Mouse (Mus musculus) midbrain, embryonic 14.5 days (tissue): ENCODE data around the gene Cdc37. TPM values are rescaled to one million over a fixed set of nuclear protein-coding genes. Genes with fewer than 3 reads are reported as not detected.

Experiments
- ATAC-seq: fragments of 200-750 bp; cut with Nextera tagmentation; 2 replicates; pipeline ENCODE4 v1.8.0; 2017; ENCODE audit warnings: moderate number of reproducible peaks, moderate library complexity; ENCODE audit not compliant: low FRiP score, low TSS enrichment
- DNase-seq: peaks from one replicate; pipeline ENCODE4 v3.0.0-alpha.2; 2015
- H3K27ac ChIP-seq: fragments of 300-500 bp; sonication (generic); replicated peaks from 2 replicates; pipeline ENCODE4 v1.5.1; 2014; ENCODE audit warnings: mild to moderate bottlenecking, low read depth, low read length, moderate library complexity
- H3K27me3 ChIP-seq: fragments of 300-500 bp; sonication (generic); 2 replicates; pipeline ENCODE4 v1.6.1; 2014; ENCODE audit warnings: low read length, control low read depth, mixed read lengths; ENCODE audit not compliant: control insufficient read depth, insufficient read depth
- H3K36me3 ChIP-seq: fragments of 300-500 bp; sonication (generic); 2 replicates; pipeline ENCODE4 v1.6.1; 2014; ENCODE audit warnings: low read length, control low read depth; ENCODE audit not compliant: control insufficient read depth, insufficient read depth
- H3K4me1 ChIP-seq: fragments of 300-500 bp; sonication (generic); 2 replicates; pipeline ENCODE4 v1.6.1; 2014; ENCODE audit warnings: mild to moderate bottlenecking, antibody characterized with exemption, low read length, control low read depth; ENCODE audit not compliant: control insufficient read depth, insufficient read depth
- H3K4me2 ChIP-seq: fragments of 300-500 bp; sonication (generic); 2 replicates; pipeline ENCODE4 v1.6.1; 2014; ENCODE audit warnings: mild to moderate bottlenecking, low read length, moderate library complexity
- H3K4me3 ChIP-seq: fragments of 300-500 bp; sonication (generic); replicated peaks from 2 replicates; pipeline ENCODE4 v1.5.1; 2014; ENCODE audit warnings: low read depth, low read length
- H3K9ac ChIP-seq: fragments of 300-500 bp; sonication (generic); replicated peaks from 2 replicates; pipeline ENCODE4 v1.6.1; 2014; ENCODE audit warnings: mild to moderate bottlenecking, low read length, moderate library complexity
- H3K9me3 ChIP-seq: fragments of 300-500 bp; sonication (generic); 2 replicates; pipeline ENCODE4 v1.6.1; 2016; ENCODE audit warnings: low read length, control low read depth, mixed read lengths; ENCODE audit not compliant: control insufficient read depth
- WGBS: fragments of 180-500 bp; shearing (Covaris S2); extraction: QIAGEN DNeasy Blood & Tissue Kit; methylation state at CpG from one replicate; pipeline ENCODE4 v1.1.7; 2014; 5-methylcytosine and 5-hydroxymethylcytosine counted together
- polyA plus RNA-seq: library from polyadenylated mRNA; unstranded; fragments of >200 nt; fragmentation: Nextera tagmentation; extraction: Ambion mirVana; gene quantifications from 2 replicates; pipeline ENCODE4 v1.2.1, GENCODE M21; 2014

Gene Cdc37
- polyA plus RNA-seq, 1 experiment from 2014 or later: 223 TPM

DNA sequence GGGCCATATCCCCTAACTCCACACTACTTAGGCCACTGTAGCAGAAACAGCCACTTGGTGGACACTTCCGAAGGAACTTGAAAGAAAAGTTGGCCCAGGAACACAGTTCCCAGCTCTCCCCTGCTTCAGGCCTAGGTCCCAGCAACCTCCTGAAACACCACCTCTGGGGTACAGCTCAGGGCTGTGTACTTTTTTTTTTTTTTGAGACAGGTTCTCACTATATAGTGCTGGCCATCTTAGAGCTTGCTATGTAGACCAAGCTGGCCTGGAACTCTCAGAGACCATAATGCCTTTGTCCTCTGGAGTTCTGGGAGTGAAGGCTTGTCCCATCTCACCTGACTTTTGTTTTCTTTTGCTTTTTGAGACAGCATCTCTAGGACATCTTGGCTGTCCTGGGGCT, 19.4 kb upstream of the Cdc37 start:
- H3K4me3 ChIP-seq: no peak overlapping the region
- no peak for ATAC-seq
- H3K36me3 ChIP-seq: no peaks in the 10 kb centered on the region
- no peak for DNase-seq
- no peak overlapping the region for H3K9ac ChIP-seq
- H3K9me3 ChIP-seq: no peaks in the 10 kb centered on the region
- H3K4me2 ChIP-seq: no peak overlapping the region
- no peak overlapping the region for H3K27ac ChIP-seq
- 62% methylated on average over 1 of the region's 1 CpGs for WGBS
- peaks cover 32% of the 10 kb centered on the region for H3K27me3 ChIP-seq
- H3K4me1 ChIP-seq: no peaks in the 10 kb centered on the region; the same call in 1 of the 2 replicates

GRCm38 (mm10) chr9:21168161-21169123, 18.7 kb upstream of the Cdc37 start:
- Histone ChIP-seq H3K9me3 (no peaks in the 10 kb centered on the region), H3K4me1 (no peaks in the 10 kb centered on the region; the same call in 1 of the 2 replicates), H3K4me3 (no peak overlapping the region), H3K27me3 (peaks cover 39% of the 10 kb centered on the region), H3K27ac (0 out of 2 replicates have a peak overlapping the region, but pooled peaks have one; percentile 13), H3K4me2 (peak overlapping the region; percentile 22), H3K36me3 (no peaks in the 10 kb centered on the region), H3K9ac (no peak overlapping the region)
- WGBS: 14% methylated on average over 30 of the region's 30 CpGs
- ATAC-seq (no peak), DNase-seq (peak; percentile 82)

DNA sequence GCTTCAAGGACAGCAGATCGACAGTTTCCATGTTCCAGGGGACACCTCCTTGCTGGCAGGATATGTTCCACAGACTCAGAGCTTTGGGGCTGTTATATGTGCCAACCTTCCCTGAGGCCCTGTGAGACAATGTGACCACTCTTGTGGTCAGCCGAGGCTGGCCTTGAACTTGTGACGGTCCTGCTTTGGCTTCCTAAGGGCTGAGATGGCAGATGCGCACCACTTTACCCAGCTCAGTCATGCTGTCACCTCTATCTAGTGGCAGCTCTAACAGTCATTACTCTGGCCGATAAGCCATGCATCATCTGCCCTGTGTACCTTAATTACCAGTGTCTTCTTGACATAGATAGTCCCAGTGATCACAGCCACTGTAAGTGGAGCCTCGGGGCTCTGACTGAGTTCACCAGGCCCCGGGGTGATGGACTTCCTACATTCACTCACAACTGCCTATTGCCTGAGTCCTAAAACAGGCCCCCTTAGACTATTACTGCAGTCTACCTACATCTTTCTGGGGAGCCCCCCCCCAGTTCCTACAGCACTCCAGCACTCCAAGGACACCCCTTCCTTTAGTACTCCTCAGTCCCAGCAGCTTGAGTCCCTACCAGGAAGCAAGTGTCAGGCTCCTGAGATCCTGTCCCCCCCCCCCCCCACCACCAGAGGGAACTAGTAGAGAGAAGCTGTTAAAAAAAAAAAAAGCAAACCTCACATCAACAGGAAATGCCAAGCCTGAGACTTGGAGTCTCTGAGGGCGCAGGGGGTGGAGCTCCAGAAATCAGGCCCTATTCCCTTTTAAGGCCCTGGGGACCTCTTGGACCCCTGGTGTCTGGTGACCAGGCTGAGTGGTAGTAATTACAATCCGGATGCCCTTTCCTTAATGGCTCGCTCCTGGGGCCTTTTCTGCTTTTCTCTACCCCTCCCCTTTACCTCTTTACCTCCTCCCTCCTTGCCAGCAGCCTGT, 17.6 kb upstream of the Cdc37 start:
- Histone ChIP-seq H3K27ac (no peak overlapping the region), H3K27me3 (peaks cover 45% of the 10 kb centered on the region), H3K9ac (no peak overlapping the region), H3K9me3 (no peaks in the 10 kb centered on the region), H3K4me1 (no peaks in the 10 kb centered on the region; the same call in 1 of the 2 replicates), H3K4me3 (no peak overlapping the region), H3K4me2 (peak overlapping the region; percentile 22), H3K36me3 (no peaks in the 10 kb centered on the region)
- 66% methylated on average over 10 of the region's 10 CpGs for WGBS
- DNase-seq (no peak), ATAC-seq (no peak)

DNA sequence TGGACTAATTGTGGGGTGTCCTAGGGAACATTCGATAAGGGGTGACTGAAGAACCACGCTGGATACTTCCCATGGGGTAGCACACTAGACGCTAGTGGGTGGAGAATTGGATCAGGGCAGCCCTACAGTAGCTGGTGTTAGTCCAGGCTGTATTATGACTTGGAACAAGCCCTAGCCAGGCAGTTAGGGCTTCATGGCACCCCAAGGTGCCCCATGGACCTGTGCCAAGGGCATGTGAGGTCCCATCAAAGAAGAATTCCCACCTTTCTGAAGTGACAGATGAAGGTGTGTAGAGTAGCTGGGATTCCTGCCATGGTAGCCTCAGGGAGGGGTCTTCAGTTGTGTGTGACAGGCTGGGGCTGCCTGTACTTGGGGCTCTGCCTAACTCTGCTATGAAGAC, 16.7 kb upstream of the Cdc37 start:
- no peaks in the 10 kb centered on the region for H3K36me3 ChIP-seq
- WGBS: 39% methylated on average over 3 of the region's 3 CpGs
- no peaks in the 10 kb centered on the region; the same call in 1 of the 2 replicates for H3K4me1 ChIP-seq
- peak overlapping the region; percentile 39 for H3K4me3 ChIP-seq
- peak overlapping the region; percentile 63 for H3K4me2 ChIP-seq
- no peak overlapping the region; the same call in 1 of the 2 replicates for H3K9ac ChIP-seq
- H3K9me3 ChIP-seq: no peaks in the 10 kb centered on the region
- no peak overlapping the region for H3K27ac ChIP-seq
- no peak for ATAC-seq
- peaks cover 54% of the 10 kb centered on the region for H3K27me3 ChIP-seq
- no peak for DNase-seq

DNA sequence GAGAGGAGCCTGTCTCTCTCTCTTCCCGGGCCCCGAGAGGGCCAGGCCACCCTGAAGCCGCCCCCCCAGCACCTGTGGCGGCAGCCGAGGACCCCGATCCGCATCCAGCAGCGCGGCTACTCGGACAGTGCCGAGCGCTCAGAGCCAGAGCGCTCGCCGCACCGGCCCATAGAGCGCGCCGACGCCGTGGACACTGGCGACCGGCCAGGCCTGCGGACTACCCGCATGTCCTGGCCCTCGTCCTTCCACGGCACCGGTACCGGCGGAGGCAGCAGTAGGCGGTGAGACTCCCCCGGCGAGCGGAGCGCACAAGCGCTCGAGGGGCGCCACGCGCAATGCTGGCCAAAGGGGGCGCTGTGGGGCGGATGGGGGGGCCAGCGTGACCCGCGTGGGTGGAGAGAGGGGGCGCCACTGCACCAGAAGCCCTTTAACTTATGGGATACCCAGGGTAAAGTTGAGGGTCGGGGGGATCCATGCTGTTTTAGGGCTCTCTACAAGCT, 16.2 kb upstream of the Cdc37 start:
- Histone ChIP-seq H3K9ac (peak overlapping the region; percentile 36; the same call in 1 of the 2 replicates), H3K4me1 (no peaks in the 10 kb centered on the region; the same call in 1 of the 2 replicates), H3K9me3 (no peaks in the 10 kb centered on the region), H3K27me3 (peaks cover 55% of the 10 kb centered on the region), H3K36me3 (no peaks in the 10 kb centered on the region), H3K4me3 (peak overlapping the region; percentile 39), H3K4me2 (peak overlapping the region; percentile 63), H3K27ac (no peak overlapping the region)
- WGBS: 1% methylated on average over 47 of the region's 47 CpGs
- peak; percentile 55 for DNase-seq
- no peak for ATAC-seq

GRCm38 (mm10) chr9:21165041-21165951, 15.5 kb upstream of the Cdc37 start, which contains the start of gene Pde4a:
Gene Pde4a, plus strand, starts transcription at chr9:21165714.
- Histone ChIP-seq H3K4me1 (no peaks in the 10 kb centered on the region; the same call in 1 of the 2 replicates), H3K4me2 (peak within 1 kb of the TSS; percentile 63), H3K27ac (no peak within 1 kb of the TSS), H3K36me3 (no peaks in the 10 kb centered on the region), H3K4me3 (peak within 1 kb of the TSS; percentile 39), H3K9me3 (no peaks in the 10 kb centered on the region), H3K9ac (peak within 1 kb of the TSS; percentile 36; the same call in 1 of the 2 replicates), H3K27me3 (peaks cover 55% of the 10 kb centered on the region)
- ATAC-seq: peak; percentile 32
- 1% methylated on average over 78 of the region's 86 CpGs for WGBS
- DNase-seq: peak; percentile 73

DNA sequence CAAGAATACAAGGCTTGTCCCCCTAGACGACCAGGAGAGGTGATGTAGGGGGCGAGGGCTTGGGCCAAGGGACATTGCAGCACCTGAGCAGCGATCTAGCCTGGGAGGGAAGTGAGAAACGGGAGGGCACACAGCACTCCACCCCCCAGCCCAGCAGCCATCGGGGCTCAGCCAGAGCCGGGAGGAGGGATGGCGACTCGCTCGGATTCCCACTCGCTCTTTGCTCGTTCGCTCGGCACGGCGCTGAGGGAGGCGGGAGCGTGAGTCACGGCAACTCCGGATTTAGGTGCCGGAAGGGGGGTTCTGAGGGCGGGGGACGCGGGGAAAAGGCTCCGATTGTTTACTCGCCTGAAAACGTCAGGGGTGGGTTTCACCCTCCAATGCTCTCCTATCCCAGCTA, 14.3 kb upstream of the Cdc37 start:
- 1% methylated on average over 26 of the region's 26 CpGs for WGBS
- peaks cover 55% of the 10 kb centered on the region for H3K27me3 ChIP-seq
- H3K36me3 ChIP-seq: no peaks in the 10 kb centered on the region
- no peak for DNase-seq
- H3K27ac ChIP-seq: no peak overlapping the region
- H3K9ac ChIP-seq: no peak overlapping the region
- H3K9me3 ChIP-seq: no peaks in the 10 kb centered on the region
- H3K4me3 ChIP-seq: no peak overlapping the region
- H3K4me2 ChIP-seq: peak overlapping the region; percentile 36
- no peak for ATAC-seq
- H3K4me1 ChIP-seq: no peaks in the 10 kb centered on the region; the same call in 1 of the 2 replicates
